Mouse (Mus musculus) heart, embryonic 10.5 days (tissue): ENCODE results near the gene Epor. TPM values are rescaled to one million over a fixed set of nuclear protein-coding genes. Genes with fewer than 3 reads are reported as not detected.

ENCODE experiments used
- DNase-seq: peaks from one replicate; pipeline ENCODE4 v3.0.0-alpha.2; 2017; ENCODE audit warnings: low spot score
- H3K27ac ChIP-seq: fragments of 300-500 bp; sonication (generic); 2 replicates; pipeline ENCODE4 v1.5.1; 2016; ENCODE audit warnings: mild to moderate bottlenecking
- H3K27me3 ChIP-seq: fragments of 300-500 bp; sonication (generic); 2 replicates; pipeline ENCODE4 v1.6.1; 2016; ENCODE audit warnings: mild to moderate bottlenecking; ENCODE audit not compliant: poor library complexity, insufficient read depth, severe bottlenecking
- H3K36me3 ChIP-seq: fragments of 300-500 bp; sonication (generic); 2 replicates; pipeline ENCODE4 v1.6.1; 2016; ENCODE audit warnings: mild to moderate bottlenecking, moderate library complexity
- H3K4me1 ChIP-seq: fragments of 300-500 bp; sonication (generic); 2 replicates; pipeline ENCODE4 v1.6.1; 2016; ENCODE audit warnings: mild to moderate bottlenecking
- H3K4me3 ChIP-seq: fragments of 300-500 bp; sonication (generic); 2 replicates; pipeline ENCODE4 v1.5.1; 2016; ENCODE audit warnings: mild to moderate bottlenecking, moderate library complexity
- H3K9me3 ChIP-seq: fragments of 300-500 bp; sonication (generic); 2 replicates; pipeline ENCODE4 v1.6.1; 2016; ENCODE audit warnings: mild to moderate bottlenecking, moderate library complexity
- WGBS: fragments of 180-500 bp; shearing (Covaris S2); methylation state at CpG from one replicate; pipeline ENCODE4 v1.1.7; 2016; 5-methylcytosine and 5-hydroxymethylcytosine counted together
- polyA plus RNA-seq: library from polyadenylated mRNA; unstranded; fragments of >200 nt; fragmentation: Nextera tagmentation; extraction: Ambion mirVana; gene quantifications from 2 replicates; pipeline ENCODE4 v1.2.1, GENCODE M21; 2016

Epor gene
- polyA plus RNA-seq, result 25.0 and 25.9 TPM in 2 replicates

DNA sequence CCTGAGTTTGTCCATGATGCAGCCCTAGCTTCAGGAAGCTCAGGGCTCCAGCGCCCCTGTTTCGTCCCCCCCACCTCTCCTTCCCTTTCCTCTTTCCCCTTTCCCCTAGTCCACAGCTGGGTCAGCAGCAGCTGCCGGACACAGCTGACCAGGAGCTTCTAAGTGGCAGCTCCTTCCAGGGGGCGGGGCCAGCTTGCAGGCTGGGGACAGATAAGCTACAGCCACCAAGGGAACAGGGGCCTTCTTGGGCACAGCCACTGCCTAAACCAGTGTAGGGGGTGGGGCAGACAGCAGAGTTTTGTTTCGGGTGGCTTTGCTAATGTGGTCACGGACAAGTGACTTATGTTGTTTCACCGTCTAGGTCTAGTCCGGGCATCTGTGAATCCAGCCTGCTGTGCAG is at the start of gene Epor:
Epor (minus strand) TSS at position 90 of the 400 bp plus-strand sequence.
- Histone ChIP-seq H3K4me3 (peak within 1 kb of the TSS; percentile 58), H3K27me3 (peaks cover 46% of the 10 kb centered on the region), H3K27ac (peak within 1 kb of the TSS; percentile 82), H3K9me3 (no peaks in the 10 kb centered on the region), H3K4me1 (peaks cover 41% of the 10 kb centered on the region), H3K36me3 (peaks cover 13% of the 10 kb centered on the region)
- DNase-seq, result peak; percentile 96
- WGBS, result 8% methylated on average over 8 of the region's 8 CpGs

DNA sequence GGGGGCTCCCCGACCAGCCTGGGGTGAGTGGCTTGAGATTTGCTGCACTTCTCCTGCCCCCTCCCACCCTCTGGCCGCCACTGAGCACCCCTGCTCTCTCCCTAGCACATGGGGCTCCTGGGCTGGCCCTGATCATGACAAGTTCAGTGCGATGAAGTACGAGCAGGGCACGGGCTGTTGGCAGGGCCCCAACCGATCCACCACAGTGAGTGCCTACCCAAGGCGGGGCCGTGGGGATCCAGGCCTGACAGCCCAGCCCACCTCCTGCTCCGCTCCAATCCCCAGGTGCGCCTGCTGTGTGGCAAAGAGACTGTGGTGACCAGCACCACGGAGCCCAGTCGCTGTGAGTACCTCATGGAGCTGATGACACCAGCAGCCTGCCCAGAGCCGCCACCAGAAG is 49.4 kb upstream of the Epor start:
- Histone ChIP-seq H3K36me3 (peaks cover 69% of the 10 kb centered on the region), H3K27ac (no peak overlapping the region), H3K4me1 (no peaks in the 10 kb centered on the region), H3K27me3 (no peaks in the 10 kb centered on the region), H3K9me3 (no peaks in the 10 kb centered on the region), H3K4me3 (no peak overlapping the region)
- WGBS, result 93% methylated on average over 13 of the region's 13 CpGs
- no peak for DNase-seq

DNA sequence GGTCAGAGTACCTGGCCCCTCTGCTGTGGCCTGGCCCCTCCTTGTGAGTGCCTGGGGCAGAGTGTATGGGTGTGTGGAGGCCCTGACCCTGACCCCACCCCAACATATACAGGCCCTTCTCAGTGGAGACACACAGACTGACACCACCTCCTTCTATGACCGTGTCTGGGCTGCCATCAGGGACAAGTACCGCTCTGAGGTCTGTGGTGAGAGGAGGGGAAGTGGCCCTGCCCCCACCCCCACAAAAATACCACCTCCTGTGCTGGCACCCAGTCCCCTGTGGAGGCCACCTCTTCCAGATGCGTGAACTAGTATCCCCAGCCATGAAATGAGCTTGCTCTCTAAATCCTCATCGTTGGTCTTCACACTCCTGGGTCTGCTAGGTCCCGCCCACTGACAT is 47.7 kb upstream of the Epor start:
- no peaks in the 10 kb centered on the region for H3K9me3 ChIP-seq
- H3K36me3 ChIP-seq, result peaks cover 86% of the 10 kb centered on the region
- H3K4me3 ChIP-seq, result no peak overlapping the region
- no peak overlapping the region for H3K27ac ChIP-seq
- H3K4me1 ChIP-seq, result no peaks in the 10 kb centered on the region
- DNase-seq, result no peak
- 83% methylated on average over 5 of the region's 5 CpGs for WGBS
- no peaks in the 10 kb centered on the region for H3K27me3 ChIP-seq

DNA sequence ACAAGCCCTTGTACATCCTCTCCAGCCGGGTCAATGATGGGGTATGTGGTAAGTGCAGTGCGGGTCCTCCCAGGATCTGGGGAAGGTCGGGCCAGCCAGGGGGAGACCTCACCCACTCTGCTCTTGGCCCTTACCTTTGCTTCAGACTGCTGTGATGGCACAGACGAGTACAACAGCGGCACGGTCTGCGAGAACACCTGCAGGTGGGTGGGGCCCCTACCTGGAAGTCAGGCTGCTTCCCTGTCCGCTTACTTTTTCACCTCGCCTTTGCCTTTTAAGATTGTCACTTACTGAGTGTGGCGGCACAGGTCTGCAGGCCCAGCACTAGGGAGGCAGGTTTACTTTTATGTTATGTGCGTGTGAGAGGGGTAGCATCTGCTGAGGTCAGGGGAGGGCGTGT is 41.2 kb upstream of the Epor start:
- WGBS, result 92% methylated on average over 12 of the region's 12 CpGs

DNA sequence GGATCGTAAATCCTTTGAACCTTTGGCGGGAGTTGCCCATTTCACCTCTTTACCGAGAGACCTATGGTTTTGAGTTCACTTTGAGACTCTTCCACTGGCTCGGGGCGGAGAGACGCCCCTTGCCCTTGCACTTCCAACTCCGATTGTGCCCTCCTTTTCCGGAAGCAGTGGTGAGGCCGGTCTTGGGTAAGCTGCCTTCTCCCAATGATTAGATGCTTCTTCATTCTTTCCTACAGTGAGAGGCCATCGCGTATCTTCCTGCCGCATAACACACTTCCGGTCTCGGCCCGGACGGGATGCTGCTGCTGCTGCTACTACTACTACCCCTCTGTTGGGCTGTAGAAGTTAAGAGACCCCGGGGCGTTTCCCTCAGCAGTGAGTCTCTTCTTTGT is 39.9 kb upstream of the Epor start:
- peak; percentile 83 for DNase-seq
- WGBS, result under 1% methylated on average over 18 of the region's 18 CpGs
- Histone ChIP-seq H3K9me3 (no peaks in the 10 kb centered on the region), H3K27me3 (peaks cover 2% of the 10 kb centered on the region; the same call in 1 of the 2 replicates), H3K36me3 (peaks cover 43% of the 10 kb centered on the region), H3K4me3 (peak overlapping the region; percentile 83), H3K4me1 (peaks cover 24% of the 10 kb centered on the region), H3K27ac (peak overlapping the region; percentile 87)

More for the DNA sequence above, 41.2 kb upstream of the Epor start:
- no peak for DNase-seq
- H3K27ac ChIP-seq, result no peak overlapping the region; the same call in 1 of the 2 replicates
- H3K27me3 ChIP-seq, result no peaks in the 10 kb centered on the region
- no peaks in the 10 kb centered on the region for H3K9me3 ChIP-seq
- peak overlapping the region; percentile 83; the same call in 1 of the 2 replicates for H3K4me3 ChIP-seq
- peaks cover 57% of the 10 kb centered on the region for H3K36me3 ChIP-seq
- peaks cover 24% of the 10 kb centered on the region for H3K4me1 ChIP-seq

DNA sequence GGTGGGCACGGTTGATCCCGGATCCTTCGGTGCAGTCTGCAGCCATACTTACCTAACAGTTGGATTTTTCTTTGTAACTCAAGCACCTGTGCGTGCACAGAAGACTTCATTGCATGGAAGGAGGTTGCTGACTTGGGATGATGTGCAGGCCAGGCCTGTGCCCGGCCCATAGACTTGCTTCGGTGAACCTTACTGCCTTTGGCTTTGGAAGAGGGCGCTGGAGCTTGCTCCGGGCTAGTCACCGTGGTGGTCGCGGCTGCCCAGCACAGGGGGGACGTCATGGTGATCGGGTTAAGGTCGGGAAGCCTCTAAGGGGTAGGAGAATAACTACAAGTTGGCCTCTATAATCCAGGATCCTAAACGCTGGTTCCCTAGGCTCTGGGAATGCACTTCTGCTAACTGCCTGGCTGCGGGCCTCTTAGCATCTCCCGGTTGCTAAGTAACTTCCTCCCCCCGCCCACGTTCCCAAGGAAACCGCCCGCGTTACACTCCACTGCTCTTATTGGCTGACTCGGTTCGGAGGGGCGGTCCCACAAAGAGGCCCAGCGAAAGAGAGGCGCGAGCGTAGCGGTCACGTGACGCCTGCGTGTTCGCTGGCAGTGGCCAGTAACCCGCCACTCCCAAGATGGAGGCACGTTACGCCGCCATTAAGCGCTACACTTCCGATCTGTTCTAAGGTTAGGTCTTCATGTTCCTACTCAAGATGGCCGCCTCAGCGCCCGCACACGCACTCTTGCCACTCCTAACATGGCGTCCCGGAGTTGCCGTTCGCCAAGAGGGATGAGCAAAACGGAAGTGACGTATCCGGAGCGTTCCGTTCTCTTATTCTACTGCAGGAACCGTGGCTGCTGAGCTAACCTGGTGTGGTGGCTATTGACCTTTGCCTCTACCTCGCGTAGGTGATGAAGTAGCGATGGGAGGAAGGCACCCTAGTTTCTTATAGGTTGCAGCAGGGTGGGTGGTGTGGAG is 39.2 kb upstream of the Epor start, which contains the start of the genes Ccdc151 and Prkcsh:
Ccdc151 (minus strand) TSS at position 441 of the 969 bp plus-strand sequence.
Prkcsh (plus strand) TSS at position 613 of the 969 bp plus-strand sequence.
- Histone ChIP-seq H3K4me1 (peaks cover 24% of the 10 kb centered on the region), H3K4me3 (peak within 1 kb of the TSS; percentile 83), H3K36me3 (peaks cover 36% of the 10 kb centered on the region), H3K9me3 (no peaks in the 10 kb centered on the region), H3K27ac (peak within 1 kb of the TSS; percentile 87), H3K27me3 (peaks cover 8% of the 10 kb centered on the region; the same call in 1 of the 2 replicates)
- peak; percentile 100 for DNase-seq
- WGBS, result 7% methylated on average over 57 of the region's 57 CpGs

DNA sequence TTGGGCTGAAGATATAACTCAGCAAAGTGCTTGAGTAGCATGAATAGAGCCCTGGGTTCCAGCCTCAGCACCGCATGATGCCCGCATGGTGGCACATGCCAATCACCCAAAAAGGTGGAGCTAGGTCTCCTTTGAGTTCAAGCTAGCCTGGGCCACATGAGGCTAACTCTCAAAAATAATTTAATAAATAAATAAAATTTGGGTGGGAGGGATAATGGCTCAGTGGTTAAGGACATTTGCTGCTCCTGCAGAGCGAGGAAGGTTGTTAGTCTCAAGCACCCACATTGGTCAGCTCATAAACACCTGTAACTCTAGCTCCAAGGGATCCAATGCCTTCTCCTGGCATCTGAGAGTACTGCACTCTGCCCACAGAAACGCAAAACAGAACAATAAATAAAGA is 38.3 kb upstream of the Epor start:
- peaks cover 27% of the 10 kb centered on the region for H3K36me3 ChIP-seq
- H3K27me3 ChIP-seq, result peaks cover 8% of the 10 kb centered on the region; the same call in 1 of the 2 replicates
- H3K27ac ChIP-seq, result no peak overlapping the region
- H3K9me3 ChIP-seq, result no peaks in the 10 kb centered on the region
- peaks cover 24% of the 10 kb centered on the region for H3K4me1 ChIP-seq
- no peak for DNase-seq
- WGBS, result 89% methylated on average over 4 of the region's 4 CpGs
- no peak overlapping the region for H3K4me3 ChIP-seq

DNA sequence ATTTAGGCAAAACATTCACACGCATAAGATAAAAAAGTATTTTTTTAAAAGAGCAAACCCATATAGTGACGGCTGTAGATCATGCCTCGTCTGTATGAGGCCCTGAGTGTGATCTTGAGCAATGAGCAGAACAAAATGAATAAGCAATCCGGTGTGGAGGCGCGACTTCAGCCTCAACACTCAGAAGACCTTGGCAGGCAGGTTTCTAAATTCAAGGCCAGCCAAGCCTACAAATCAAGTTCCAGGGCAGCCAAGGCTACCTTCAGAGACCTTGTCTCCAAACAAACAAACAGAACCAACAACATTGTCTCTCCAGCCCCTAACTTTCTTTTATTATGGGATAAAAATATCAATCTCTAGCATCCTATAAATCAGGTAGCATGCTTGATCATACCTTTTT is 37.0 kb upstream of the Epor start:
- peaks cover 14% of the 10 kb centered on the region for H3K36me3 ChIP-seq
- WGBS, result 83% methylated on average over 6 of the region's 6 CpGs
- H3K4me3 ChIP-seq, result no peak overlapping the region
- H3K9me3 ChIP-seq, result no peaks in the 10 kb centered on the region
- no peak overlapping the region for H3K27ac ChIP-seq
- peaks cover 24% of the 10 kb centered on the region for H3K4me1 ChIP-seq
- H3K27me3 ChIP-seq, result peaks cover 8% of the 10 kb centered on the region; the same call in 1 of the 2 replicates
- no peak for DNase-seq

DNA sequence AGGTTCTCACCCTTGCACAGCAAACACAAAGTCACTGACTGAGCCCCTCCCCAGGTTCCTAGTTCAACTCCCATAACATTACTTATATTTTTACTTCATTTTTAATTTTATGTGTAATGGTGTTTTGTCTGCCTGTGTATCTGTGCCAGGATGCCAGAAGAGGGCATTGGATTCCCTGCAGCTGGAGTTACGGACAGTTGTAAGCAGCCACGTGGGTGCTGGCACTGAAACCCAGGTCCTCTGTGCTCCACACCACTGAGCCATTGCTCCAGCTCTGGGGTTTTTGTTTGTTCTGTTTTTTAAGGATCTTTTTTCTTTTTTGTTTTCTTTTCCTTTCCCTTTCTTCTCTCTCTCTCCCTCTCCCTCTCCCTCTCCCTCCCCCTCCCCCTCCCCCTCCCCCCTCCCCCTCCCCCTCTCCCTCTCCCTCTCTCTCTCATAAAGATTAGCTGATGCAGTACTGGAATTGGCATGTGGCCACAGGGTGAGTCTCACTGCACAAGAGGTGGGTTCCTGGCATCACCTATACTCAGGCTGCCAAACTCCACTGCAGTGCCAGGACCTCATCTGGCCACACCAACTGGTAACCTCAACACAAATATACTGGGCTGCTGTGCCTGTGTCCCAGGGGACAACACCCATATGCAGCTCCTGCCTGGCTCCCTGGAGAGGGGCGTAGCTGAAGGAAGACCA is 33.0 kb upstream of the Epor start:
- peaks cover 47% of the 10 kb centered on the region for H3K27me3 ChIP-seq
- DNase-seq, result no peak
- H3K36me3 ChIP-seq, result no peaks in the 10 kb centered on the region
- H3K9me3 ChIP-seq, result no peaks in the 10 kb centered on the region
- WGBS, result 80% methylated on average over 3 of the region's 3 CpGs
- no peaks in the 10 kb centered on the region for H3K4me1 ChIP-seq
- no peak overlapping the region for H3K27ac ChIP-seq
- H3K4me3 ChIP-seq, result no peak overlapping the region

DNA sequence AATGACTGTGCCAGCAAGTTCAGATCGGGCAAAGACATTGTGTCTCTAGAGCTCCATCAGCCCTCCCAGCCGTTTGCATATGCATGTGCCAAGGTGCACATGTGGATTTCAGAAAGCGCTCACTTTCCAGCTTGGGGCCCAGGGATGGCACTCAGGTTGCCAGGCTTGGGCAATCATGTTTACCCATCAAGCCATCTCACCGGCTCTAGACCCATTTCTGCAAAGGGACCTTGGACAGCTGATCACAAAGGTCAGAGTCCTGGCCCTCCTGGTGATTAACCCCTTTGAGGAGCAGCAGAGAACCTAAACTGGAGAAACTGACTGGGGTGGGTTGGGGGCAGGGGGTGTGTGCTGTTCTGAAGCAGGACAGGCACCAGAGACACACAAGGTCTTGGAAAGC is 28.9 kb upstream of the Epor start:
- WGBS, result 79% methylated on average over 4 of the region's 4 CpGs

DNA sequence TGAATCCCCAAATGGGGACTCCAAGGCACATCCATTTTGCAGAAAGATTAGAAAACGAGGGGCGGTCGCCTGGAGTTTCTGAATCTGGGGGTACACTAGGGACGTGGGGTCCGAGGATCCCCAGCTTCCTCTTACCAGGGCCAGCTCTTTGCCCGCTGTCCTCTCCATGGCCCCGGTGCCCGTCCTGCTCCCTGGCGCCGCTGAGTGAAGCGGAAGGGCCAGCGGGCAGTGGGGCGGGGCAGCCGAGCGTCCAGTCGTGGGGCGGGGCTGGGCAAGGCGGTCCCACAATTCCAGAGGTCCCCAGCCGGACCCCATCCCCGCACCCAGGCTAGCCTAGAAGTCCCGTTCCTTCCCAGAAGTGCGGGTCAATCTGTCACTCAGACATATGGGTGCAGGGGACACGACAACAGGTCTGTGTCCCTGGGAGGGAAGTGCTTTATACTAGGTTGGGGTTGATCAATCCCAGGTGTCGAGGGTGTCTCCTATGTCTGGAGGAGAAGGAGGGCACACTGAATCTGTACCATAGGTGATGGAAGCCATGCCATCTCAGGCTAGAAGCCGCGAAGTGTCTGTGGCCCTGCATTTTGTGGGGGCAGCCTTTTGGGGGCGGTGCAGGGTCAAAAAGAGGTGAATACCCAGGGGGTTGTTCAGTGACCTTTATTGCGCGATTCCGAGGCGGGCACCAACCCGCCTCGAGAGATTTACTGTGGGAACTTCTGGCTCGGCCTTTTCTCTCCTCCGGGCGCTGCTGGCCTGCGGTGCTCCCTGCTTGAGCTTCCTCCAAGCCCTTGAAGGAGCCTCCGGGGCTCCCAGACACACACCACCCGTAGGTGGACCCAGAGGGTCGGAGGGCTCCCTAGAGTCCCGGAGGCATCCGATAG is 26.2 kb upstream of the Epor start, which contains the start of gene Rgl3:
Rgl3 (minus strand) TSS at position 217 of the 881 bp plus-strand sequence.
- H3K4me3 ChIP-seq, result peak within 1 kb of the TSS; percentile 64
- H3K27ac ChIP-seq, result no peak within 1 kb of the TSS; the same call in 1 of the 2 replicates
- no peaks in the 10 kb centered on the region for H3K36me3 ChIP-seq
- H3K4me1 ChIP-seq, result peaks cover 24% of the 10 kb centered on the region
- H3K27me3 ChIP-seq, result peaks cover 99% of the 10 kb centered on the region
- 2% methylated on average over 42 of the region's 42 CpGs for WGBS
- no peak for DNase-seq
- H3K9me3 ChIP-seq, result no peaks in the 10 kb centered on the region

More for the DNA sequence above, 28.9 kb upstream of the Epor start:
- H3K4me3 ChIP-seq, result no peak overlapping the region
- no peak overlapping the region for H3K27ac ChIP-seq
- peaks cover 80% of the 10 kb centered on the region for H3K27me3 ChIP-seq
- H3K36me3 ChIP-seq, result no peaks in the 10 kb centered on the region
- no peak for DNase-seq
- no peaks in the 10 kb centered on the region for H3K9me3 ChIP-seq
- H3K4me1 ChIP-seq, result peaks cover 24% of the 10 kb centered on the region
